ENCODE assay signal across 8 mouse cellular contexts in genomic region chr16:85747589-85748360, GRCm38 (mm10). TPM values are rescaled to one million over a fixed set of nuclear protein-coding genes. Genes with fewer than 3 reads are reported as not detected.
DNase-seq lines count a peak whose midpoint lies in the region; ATAC-seq and TF ChIP-seq lines count a peak whose summit lies in the region.

No protein-coding gene starts in this region.

- no peaks in the 10 kb centered on the region for H3K9me3 ChIP-seq in kidney, embryonic 14.5 days (ENCODE audit: control insufficient read depth, low read length)
- no peaks in the 10 kb centered on the region for H3K9me3 ChIP-seq in midbrain, postnatal 0 days (ENCODE audit: low read length)

- ATAC-seq in kidney, embryonic 14.5 days (ENCODE audit: low FRiP score, low TSS enrichment) = peak; percentile 76; the same call in 1 of the 2 replicates
- ATAC-seq in midbrain, postnatal 0 days (ENCODE audit: low FRiP score) = peak; percentile 84; the same call in 1 of the 2 replicates

- no peak overlapping the region for H3K27ac ChIP-seq in kidney, embryonic 14.5 days (ENCODE audit: low read depth, low read length)
- H3K27ac ChIP-seq in midbrain, postnatal 0 days (ENCODE audit: low read depth, low read length) = no peak overlapping the region

- TF ChIP-seq CTCF in midbrain, postnatal 0 days (IDR thresholded peaks at IDR 0.05) = no peak

- no peaks in the 10 kb centered on the region for H3K27me3 ChIP-seq in kidney, embryonic 14.5 days (ENCODE audit: control insufficient read depth, insufficient read depth, low read length)
- H3K27me3 ChIP-seq in midbrain, postnatal 0 days (ENCODE audit: insufficient read depth, low read length) = no peaks in the 10 kb centered on the region

- WGBS in kidney, embryonic 14.5 days = 47% methylated on average over 16 of the region's 16 CpGs
- 59% methylated on average over 16 of the region's 16 CpGs for WGBS in midbrain, postnatal 0 days

- no peak overlapping the region for H3K4me3 ChIP-seq in kidney, embryonic 14.5 days (ENCODE audit: low read length)
- no peak overlapping the region for H3K4me3 ChIP-seq in midbrain, postnatal 0 days (ENCODE audit: low read depth, low read length)

- H3K9ac ChIP-seq in kidney, embryonic 14.5 days (ENCODE audit: low read depth, low read length) = no peak overlapping the region
- no peak overlapping the region for H3K9ac ChIP-seq in midbrain, postnatal 0 days (replicated peaks; ENCODE audit: low read length, poor library complexity, severe bottlenecking)

- peak overlapping the region; percentile 5; the same call in 1 of the 2 replicates for H3K4me2 ChIP-seq in kidney, embryonic 14.5 days (replicated peaks; ENCODE audit: low read depth, low read length)
- H3K4me2 ChIP-seq in midbrain, postnatal 0 days (ENCODE audit: low read depth, low read length, poor library complexity, severe bottlenecking) = no peak overlapping the region

- H3K4me1 ChIP-seq in kidney, embryonic 14.5 days (ENCODE audit: control insufficient read depth, insufficient read depth, low read length) = no peaks in the 10 kb centered on the region
- H3K4me1 ChIP-seq in midbrain, postnatal 0 days (ENCODE audit: insufficient read depth, low read length) = no peaks in the 10 kb centered on the region

- no peaks in the 10 kb centered on the region for H3K36me3 ChIP-seq in kidney, embryonic 14.5 days (ENCODE audit: control insufficient read depth, insufficient read depth, low read length)
- H3K36me3 ChIP-seq in midbrain, postnatal 0 days (ENCODE audit: insufficient read depth, low read length) = no peaks in the 10 kb centered on the region

- DNase-seq in layer of hippocampus, adult 11-12 months (ENCODE audit: low spot score) = peak; percentile 6
- no peak for DNase-seq in layer of hippocampus, adult 9-11 months
- DNase-seq in adrenal gland, postnatal 25 days = peak; percentile 57
- DNase-seq in heart, adult 9 months (ENCODE audit: low spot score in 2 of 2) = peak; percentile 80 to 90
- DNase-seq in midbrain, postnatal 0 days (ENCODE audit: low spot score) = peak; percentile 89
- DNase-seq in right cerebral cortex, postnatal 36 days (ENCODE audit: low spot score in 2 of 2) = no peak
- DNase-seq in spleen, adult 18-20 months = no peak

RNA-seq across cellular contexts. Expression of gene Adamts1, which starts 55.1 kb away (rescaled TPM):
- 13.8 and 16.4 TPM in 2 replicates for total RNA-seq in adrenal gland, postnatal 25 days (2021)
- polyA plus RNA-seq in kidney, embryonic 14.5 days (2014; fragmentation: Nextera tagmentation; extraction: Ambion mirVana) = 36.8 and 70.7 TPM in 2 replicates
- 11.6 and 11.9 TPM in 2 replicates for total RNA-seq in midbrain, postnatal 0 days (2014; rRNA removed)
- 2.8 TPM in 2 replicates for polyA plus RNA-seq in midbrain, postnatal 0 days (2015; fragmentation: Nextera tagmentation; extraction: Ambion mirVana)

Comparison
In these comparisons a context has a peak if more than half of its experiments do, and no peak if none do; other contexts are left out.
1. DNase-seq: peak in layer of hippocampus, adult 11-12 months (single experiment), adrenal gland, postnatal 25 days (single experiment), heart, adult 9 months (2 of 2) and midbrain, postnatal 0 days (single experiment); none in layer of hippocampus, adult 9-11 months (single experiment), right cerebral cortex, postnatal 36 days (0 of 2) and spleen, adult 18-20 months (0 of 2).